Mouse (Mus musculus) liver, embryonic 14.5 days (tissue): Measurements from ENCODE around the gene Nup107. TPM values are rescaled to one million over a fixed set of nuclear protein-coding genes. Genes with fewer than 3 reads are reported as not detected.

Source experiments
- ATAC-seq: fragments of 200-750 bp; cut with Nextera tagmentation; 2 replicates; pipeline ENCODE4 v1.8.0; 2017; ENCODE audit warnings: moderate number of reproducible peaks, mild to moderate bottlenecking, moderate library complexity; ENCODE audit not compliant: insufficient read depth
- DNase-seq, 3 experiments: peaks; one replicate each; pipeline ENCODE4 v3.0.0-alpha.2; 2012 to 2013; ENCODE audit warnings: low read depth in 3 of 3, low spot score in 3 of 3
- H3K27ac ChIP-seq: fragments of 300-500 bp; sonication (generic); 2 replicates; pipeline ENCODE4 v1.5.1; 2014; ENCODE audit warnings: moderate library complexity, mild to moderate bottlenecking, control low read depth, inconsistent platforms
- H3K27me3 ChIP-seq: fragments of 300-500 bp; sonication (generic); 2 replicates; pipeline ENCODE4 v1.6.1; 2014; ENCODE audit warnings: mild to moderate bottlenecking, low read length, moderate library complexity; ENCODE audit not compliant: control insufficient read depth, insufficient read depth
- H3K36me3 ChIP-seq: fragments of 300-500 bp; sonication (generic); replicated peaks from 2 replicates; pipeline ENCODE4 v1.6.1; 2014; ENCODE audit warnings: low read depth; ENCODE audit not compliant: control insufficient read depth, insufficient read depth
- H3K4me1 ChIP-seq, 2 experiments: fragments of 200-500 bp in 1 of 2; fragments of 300-500 bp in 1 of 2; sonication (generic) in 1 of 2; replicated peaks; 2 replicates each; pipeline ENCODE4 v1.6.1; 2012 to 2014; ENCODE audit warnings: antibody characterized with exemption in 1 of 2, inconsistent platforms in 1 of 2, low read length in 1 of 2; ENCODE audit not compliant: control insufficient read depth in 2 of 2, insufficient read depth in 2 of 2
- H3K4me2 ChIP-seq: fragments of 300-500 bp; sonication (generic); 2 replicates; pipeline ENCODE4 v1.6.1; 2014; ENCODE audit warnings: low read depth, mild to moderate bottlenecking, control low read depth, moderate library complexity
- H3K4me3 ChIP-seq, 2 experiments: fragments of 200-500 bp in 1 of 2; fragments of 300-500 bp in 1 of 2; sonication (generic) in 1 of 2; 2 replicates each; pipeline ENCODE4 v1.5.1; 2012 to 2014; ENCODE audit warnings: low read depth in 2 of 2, low read length in 2 of 2, mild to moderate bottlenecking in 2 of 2, control low read depth in 1 of 2, inconsistent platforms in 1 of 2, moderate library complexity in 1 of 2; ENCODE audit not compliant: insufficient read depth in 1 of 2
- H3K9ac ChIP-seq: fragments of 300-500 bp; sonication (generic); replicated peaks from 2 replicates; pipeline ENCODE4 v1.6.1; 2014; ENCODE audit warnings: mild to moderate bottlenecking, control low read depth, moderate library complexity
- H3K9me3 ChIP-seq: fragments of 300-500 bp; sonication (generic); 2 replicates; pipeline ENCODE4 v1.6.1; 2016; ENCODE audit warnings: low read length, mixed read lengths; ENCODE audit not compliant: control insufficient read depth
- CTCF ChIP-seq: IDR thresholded peaks from 2 replicates; pipeline ENCODE4 v1.5.1; 2016; ENCODE audit warnings: antibody characterized with exemption, low read depth, control low read depth
- EP300 ChIP-seq: IDR thresholded peaks from 2 replicates; pipeline ENCODE4 v1.6.1; 2016; ENCODE audit warnings: antibody characterized with exemption, low read depth
- WGBS: fragments of 180-500 bp; shearing (Covaris S2); extraction: QIAGEN DNeasy Blood & Tissue Kit; methylation state at CpG from one replicate; pipeline ENCODE4 v1.1.7; 2014; ENCODE audit not compliant: insufficient replicate concordance; 5-methylcytosine and 5-hydroxymethylcytosine counted together
- polyA plus RNA-seq, 2 experiments: library from polyadenylated mRNA; depleted of rRNA in 1 of 2; stranded (reverse) in 1 of 2; unstranded in 1 of 2; fragments of >200 nt; fragmentation: Nextera tagmentation in 1 of 2; extraction: Ambion mirVana in 1 of 2; gene quantifications; 2 replicates each; pipeline versions ENCODE4 v1.2.1 to v1.2.3; 2012 to 2014

Nup107 gene
- polyA plus RNA-seq, 2 experiments, result 28.8 to 45.0 TPM

GRCm38 (mm10) chr10:117797684-117798083 is 5.2 kb upstream of the Nup107 start:
- Histone ChIP-seq H3K9ac (no peak overlapping the region), H3K27ac (no peak overlapping the region), H3K9me3 (no peaks in the 10 kb centered on the region), H3K4me3 (no peak overlapping the region), H3K36me3 (no peaks in the 10 kb centered on the region), H3K4me2 (no peak overlapping the region), H3K27me3 (no peaks in the 10 kb centered on the region), H3K4me1 (peaks cover 7 to 8% of the 10 kb centered on the region in 2 experiments)
- TF ChIP-seq CTCF, result 0 out of 2 replicates have a peak, but pooled peaks have one; percentile 1
- no peak for TF ChIP-seq EP300
- WGBS, result 53% methylated on average over 7 of the region's 7 CpGs
- no peak for ATAC-seq
- no peak for DNase-seq

GRCm38 (mm10) chr10:117797106-117797505 is 4.6 kb upstream of the Nup107 start:
- Histone ChIP-seq H3K4me3 (no peak overlapping the region), H3K4me1 (peaks cover 7 to 8% of the 10 kb centered on the region in 2 experiments), H3K9ac (no peak overlapping the region), H3K4me2 (no peak overlapping the region), H3K9me3 (no peaks in the 10 kb centered on the region), H3K27ac (no peak overlapping the region), H3K36me3 (no peaks in the 10 kb centered on the region), H3K27me3 (no peaks in the 10 kb centered on the region)
- no peak for TF ChIP-seq CTCF
- no peak for TF ChIP-seq EP300
- ATAC-seq, result no peak
- WGBS, result 76% methylated on average over 12 of the region's 12 CpGs
- no peak for DNase-seq

- Histone ChIP-seq H3K4me3 (no peak overlapping the region), H3K36me3 (no peaks in the 10 kb centered on the region), H3K4me1 (peaks cover 8 to 12% of the 10 kb centered on the region in 2 experiments), H3K27ac (no peak overlapping the region), H3K9ac (no peak overlapping the region), H3K4me2 (no peak overlapping the region), H3K9me3 (no peaks in the 10 kb centered on the region), H3K27me3 (no peaks in the 10 kb centered on the region)
- no peak for ATAC-seq
- DNase-seq, result no peak
- 74% methylated on average over 7 of the region's 7 CpGs for WGBS
- TF ChIP-seq CTCF, result peak; percentile 76
- no peak for TF ChIP-seq EP300
Measured at GRCm38 (mm10) chr10:117796181-117796580, 3.7 kb upstream of the Nup107 start.

GRCm38 (mm10) chr10:117795206-117795605 is 2.7 kb upstream of the Nup107 start:
- Histone ChIP-seq H3K4me3 (no peak overlapping the region), H3K9ac (no peak overlapping the region), H3K27ac (no peak overlapping the region), H3K4me2 (no peak overlapping the region), H3K27me3 (no peaks in the 10 kb centered on the region), H3K36me3 (peaks cover 2% of the 10 kb centered on the region), H3K4me1 (peaks cover 13 to 15% of the 10 kb centered on the region in 2 experiments), H3K9me3 (no peaks in the 10 kb centered on the region)
- 69% methylated on average over 4 of the region's 4 CpGs for WGBS
- ATAC-seq (no peak), DNase-seq (no peak)
- no peak for TF ChIP-seq EP300
- no peak for TF ChIP-seq CTCF

GRCm38 (mm10) chr10:117793436-117794030 is 1.0 kb upstream of the Nup107 start:
- peak overlapping the region; percentile 74 for H3K27ac ChIP-seq
- peaks cover 5% of the 10 kb centered on the region for H3K36me3 ChIP-seq
- DNase-seq, result no peak
- ATAC-seq, result no peak
- H3K4me3 ChIP-seq, result peak overlapping the region in 1 of 2 experiments; percentile 78; a peak in 2 of 4 replicates
- no peaks in the 10 kb centered on the region for H3K9me3 ChIP-seq
- TF ChIP-seq EP300, result no peak
- H3K4me1 ChIP-seq, result peaks cover 13 to 15% of the 10 kb centered on the region in 2 experiments
- 55% methylated on average over 11 of the region's 11 CpGs for WGBS
- H3K27me3 ChIP-seq, result no peaks in the 10 kb centered on the region
- H3K9ac ChIP-seq, result peak overlapping the region; percentile 61
- peak overlapping the region; percentile 95 for H3K4me2 ChIP-seq
